Mouse (Mus musculus): ENCODE results near the gene Aktip. TPM values are rescaled to one million over a fixed set of nuclear protein-coding genes. Genes with fewer than 3 reads are reported as not detected.

The Aktip gene
- polyA plus RNA-seq, 1 experiment from 2014 or later: 11.6 TPM

- Histone ChIP-seq H3K9ac (no peak overlapping the region), H3K4me3 (no peak overlapping the region), H3K4me2 (no peak overlapping the region), H3K36me3 (peaks cover 65% of the 10 kb centered on the region), H3K27ac (no peak overlapping the region), H3K4me1 (no peaks in the 10 kb centered on the region), H3K9me3 (replicated peaks) (no peaks in the 10 kb centered on the region), H3K27me3 (replicated peaks) (no peaks in the 10 kb centered on the region)
- ATAC-seq: no peak
- WGBS (ENCODE audit: insufficient replicate concordance): 72% methylated on average over 11 of the region's 11 CpGs
Measured at GRCm38 (mm10) chr8:91114910-91115309, 84.9 kb downstream of the Aktip start.

- H3K4me3 ChIP-seq: no peak overlapping the region
- no peaks in the 10 kb centered on the region for H3K4me1 ChIP-seq
- H3K4me2 ChIP-seq: no peak overlapping the region
- 83% methylated on average over 5 of the region's 5 CpGs for WGBS (ENCODE audit: insufficient replicate concordance)
- no peak for ATAC-seq
- H3K36me3 ChIP-seq: peaks cover 63% of the 10 kb centered on the region
- H3K9ac ChIP-seq: no peak overlapping the region
- no peak overlapping the region for H3K27ac ChIP-seq
- no peaks in the 10 kb centered on the region for H3K27me3 ChIP-seq (replicated peaks)
- H3K9me3 ChIP-seq (replicated peaks): no peaks in the 10 kb centered on the region
Measured at GRCm38 (mm10) chr8:91114428-91114827, 85.3 kb downstream of the Aktip start.

- no peak overlapping the region for H3K27ac ChIP-seq
- no peak overlapping the region for H3K9ac ChIP-seq
- H3K4me2 ChIP-seq: no peak overlapping the region
- no peaks in the 10 kb centered on the region for H3K4me1 ChIP-seq
- 58% methylated on average over 5 of the region's 5 CpGs for WGBS (ENCODE audit: insufficient replicate concordance)
- no peak overlapping the region for H3K4me3 ChIP-seq
- H3K36me3 ChIP-seq: peaks cover 48% of the 10 kb centered on the region
- H3K9me3 ChIP-seq (replicated peaks): no peaks in the 10 kb centered on the region
- no peak for ATAC-seq
- H3K27me3 ChIP-seq (replicated peaks): no peaks in the 10 kb centered on the region
Measured at GRCm38 (mm10) chr8:91111868-91112477, 87.8 kb downstream of the Aktip start.

- WGBS (ENCODE audit: insufficient replicate concordance): 82% methylated on average over 12 of the region's 12 CpGs
- H3K4me2 ChIP-seq: no peak overlapping the region
- no peaks in the 10 kb centered on the region for H3K9me3 ChIP-seq (replicated peaks)
- no peak overlapping the region for H3K4me3 ChIP-seq
- no peaks in the 10 kb centered on the region for H3K27me3 ChIP-seq (replicated peaks)
- peaks cover 46% of the 10 kb centered on the region for H3K36me3 ChIP-seq
- H3K9ac ChIP-seq: no peak overlapping the region
- H3K4me1 ChIP-seq: no peaks in the 10 kb centered on the region
- ATAC-seq: no peak
- H3K27ac ChIP-seq: no peak overlapping the region
Measured at GRCm38 (mm10) chr8:91106271-91106670, 93.5 kb downstream of the Aktip start.

GRCm38 (mm10) chr8:91098106-91098505 is 101.7 kb downstream of the Aktip start:
- H3K4me3 ChIP-seq: no peak overlapping the region
- ATAC-seq: no peak

GRCm38 (mm10) chr8:91094135-91094534 is 105.6 kb downstream of the Aktip start:
- 74% methylated on average over 5 of the region's 5 CpGs for whole genome bisulfite sequencing (ENCODE audit: insufficient replicate concordance)

More at GRCm38 (mm10) chr8:91098106-91098505, 101.7 kb downstream of the Aktip start:
- H3K36me3 ChIP-seq: peaks cover 58% of the 10 kb centered on the region
- no peaks in the 10 kb centered on the region for H3K9me3 ChIP-seq (replicated peaks)
- no peaks in the 10 kb centered on the region for H3K4me1 ChIP-seq
- H3K27me3 ChIP-seq (replicated peaks): no peaks in the 10 kb centered on the region
- H3K4me2 ChIP-seq: no peak overlapping the region
- 74% methylated on average over 6 of the region's 6 CpGs for WGBS (ENCODE audit: insufficient replicate concordance)
- no peak overlapping the region for H3K9ac ChIP-seq
- H3K27ac ChIP-seq: no peak overlapping the region

GRCm38 (mm10) chr8:91089601-91090000 is 110.2 kb downstream of the Aktip start:
- 85% methylated on average over 2 of the region's 2 CpGs for WGBS (ENCODE audit: insufficient replicate concordance)

More at GRCm38 (mm10) chr8:91094135-91094534, 105.6 kb downstream of the Aktip start:
- Histone ChIP-seq H3K27ac (no peak overlapping the region), H3K36me3 (peaks cover 71% of the 10 kb centered on the region), H3K9me3 (replicated peaks) (no peaks in the 10 kb centered on the region), H3K27me3 (replicated peaks) (no peaks in the 10 kb centered on the region), H3K4me2 (no peak overlapping the region), H3K9ac (no peak overlapping the region), H3K4me1 (no peaks in the 10 kb centered on the region), H3K4me3 (no peak overlapping the region)
- ATAC-seq: no peak

GRCm38 (mm10) chr8:91088452-91088851 is 111.3 kb downstream of the Aktip start:
- 89% methylated on average over 7 of the region's 7 CpGs for WGBS (ENCODE audit: insufficient replicate concordance)
- H3K27ac ChIP-seq: no peak overlapping the region
- ATAC-seq: no peak

More at GRCm38 (mm10) chr8:91089601-91090000, 110.2 kb downstream of the Aktip start:
- Histone ChIP-seq H3K27ac (no peak overlapping the region), H3K9ac (no peak overlapping the region), H3K27me3 (replicated peaks) (no peaks in the 10 kb centered on the region), H3K9me3 (replicated peaks) (no peaks in the 10 kb centered on the region), H3K4me2 (no peak overlapping the region), H3K36me3 (peaks cover 75% of the 10 kb centered on the region), H3K4me1 (no peaks in the 10 kb centered on the region), H3K4me3 (no peak overlapping the region)
- no peak for ATAC-seq

GRCm38 (mm10) chr8:91082428-91082827 is 117.3 kb downstream of the Aktip start:
- no peaks in the 10 kb centered on the region for H3K9me3 ChIP-seq (replicated peaks)
- H3K4me1 ChIP-seq: peaks cover 18% of the 10 kb centered on the region
- WGBS (ENCODE audit: insufficient replicate concordance): 66% methylated on average over 12 of the region's 12 CpGs
- H3K27ac ChIP-seq: no peak overlapping the region
- 0 out of 2 replicates have a peak, but pooled peaks have one; percentile 49 for ATAC-seq
- 0 out of 2 replicates have a peak overlapping the region, but pooled peaks have one; percentile 0 for H3K4me2 ChIP-seq
- H3K36me3 ChIP-seq: peaks cover 63% of the 10 kb centered on the region
- no peak overlapping the region for H3K4me3 ChIP-seq
- no peak overlapping the region for H3K9ac ChIP-seq
- H3K27me3 ChIP-seq (replicated peaks): no peaks in the 10 kb centered on the region

More at GRCm38 (mm10) chr8:91088452-91088851, 111.3 kb downstream of the Aktip start:
- H3K36me3 ChIP-seq: peaks cover 76% of the 10 kb centered on the region
- no peak overlapping the region for H3K4me3 ChIP-seq
- no peaks in the 10 kb centered on the region for H3K4me1 ChIP-seq
- H3K27me3 ChIP-seq (replicated peaks): no peaks in the 10 kb centered on the region
- H3K9me3 ChIP-seq (replicated peaks): no peaks in the 10 kb centered on the region
- no peak overlapping the region for H3K4me2 ChIP-seq
- no peak overlapping the region for H3K9ac ChIP-seq

- no peak overlapping the region for H3K4me3 ChIP-seq
- 31% methylated on average over 7 of the region's 7 CpGs for WGBS (ENCODE audit: insufficient replicate concordance)
- peaks cover 24% of the 10 kb centered on the region for H3K4me1 ChIP-seq
- peak overlapping the region; percentile 48 for H3K27ac ChIP-seq
- ATAC-seq: peak; percentile 59; the same call in 1 of the 2 replicates
- H3K9me3 ChIP-seq (replicated peaks): no peaks in the 10 kb centered on the region
- H3K4me2 ChIP-seq: 0 out of 2 replicates have a peak overlapping the region, but pooled peaks have one; percentile 0
- no peak overlapping the region for H3K9ac ChIP-seq
- H3K36me3 ChIP-seq: peaks cover 61% of the 10 kb centered on the region
- no peaks in the 10 kb centered on the region for H3K27me3 ChIP-seq (replicated peaks)
Measured at GRCm38 (mm10) chr8:91081911-91082310, 117.9 kb downstream of the Aktip start.

- no peak for ATAC-seq
- peaks cover 52% of the 10 kb centered on the region for H3K36me3 ChIP-seq
Measured at GRCm38 (mm10) chr8:91079678-91080077, 120.1 kb downstream of the Aktip start.

GRCm38 (mm10) chr8:91077077-91077867 is 122.5 kb downstream of the Aktip start:
- Histone ChIP-seq H3K9me3 (replicated peaks) (no peaks in the 10 kb centered on the region), H3K36me3 (peaks cover 42% of the 10 kb centered on the region), H3K27ac (no peak overlapping the region), H3K9ac (no peak overlapping the region), H3K27me3 (replicated peaks) (no peaks in the 10 kb centered on the region), H3K4me3 (no peak overlapping the region), H3K4me2 (no peak overlapping the region), H3K4me1 (peaks cover 29% of the 10 kb centered on the region)
- WGBS (ENCODE audit: insufficient replicate concordance): 54% methylated on average over 12 of the region's 12 CpGs
- no peak for ATAC-seq

More at GRCm38 (mm10) chr8:91079678-91080077, 120.1 kb downstream of the Aktip start:
- Histone ChIP-seq H3K27ac (no peak overlapping the region), H3K4me2 (no peak overlapping the region), H3K4me1 (peaks cover 28% of the 10 kb centered on the region), H3K9ac (no peak overlapping the region), H3K27me3 (replicated peaks) (no peaks in the 10 kb centered on the region), H3K4me3 (no peak overlapping the region), H3K9me3 (replicated peaks) (no peaks in the 10 kb centered on the region)
- WGBS (ENCODE audit: insufficient replicate concordance): 89% methylated on average over 2 of the region's 2 CpGs

All from liver, embryonic 12.5 days (tissue).